Mouse (Mus musculus): Measurements from ENCODE around the gene Npy2r.

The Npy2r gene

GRCm38 (mm10) chr3:82547908-82548721 lies at the start of gene Npy2r:
TSS of gene Npy2r (minus strand) at chr3:82548084.
- DNase-seq: peak; percentile 4

DNA sequence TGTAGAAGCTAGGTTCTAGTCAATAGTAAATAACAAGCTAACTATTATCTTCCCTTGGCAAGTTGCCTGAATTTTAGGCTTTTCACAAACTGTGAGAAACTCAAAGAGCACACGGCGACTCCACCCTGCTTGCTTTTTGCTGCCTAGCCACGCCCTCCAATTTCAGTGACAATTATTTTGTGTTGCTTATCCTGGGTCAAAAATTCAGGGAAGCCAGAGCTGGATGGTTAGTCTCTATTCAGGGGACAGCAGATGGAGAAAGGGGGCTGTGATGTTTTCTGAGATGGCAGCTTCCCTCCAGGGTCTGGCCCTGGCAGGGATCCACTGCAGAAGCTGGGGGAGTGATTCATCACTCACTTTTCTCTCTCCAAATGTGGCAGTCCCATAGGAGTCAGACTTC lies 9.9 kb upstream of the Npy2r start:
- DNase-seq: no peak

GRCm38 (mm10) chr3:82556311-82556828 lies 8.5 kb upstream of the Npy2r start:
- no peak for DNase-seq

- DNase-seq: no peak
Measured at GRCm38 (mm10) chr3:82549932-82550331, 2.0 kb upstream of the Npy2r start.

- no peak for DNase-seq
Measured at GRCm38 (mm10) chr3:82548753-82549152, 869 bp upstream of the Npy2r start.

DNA sequence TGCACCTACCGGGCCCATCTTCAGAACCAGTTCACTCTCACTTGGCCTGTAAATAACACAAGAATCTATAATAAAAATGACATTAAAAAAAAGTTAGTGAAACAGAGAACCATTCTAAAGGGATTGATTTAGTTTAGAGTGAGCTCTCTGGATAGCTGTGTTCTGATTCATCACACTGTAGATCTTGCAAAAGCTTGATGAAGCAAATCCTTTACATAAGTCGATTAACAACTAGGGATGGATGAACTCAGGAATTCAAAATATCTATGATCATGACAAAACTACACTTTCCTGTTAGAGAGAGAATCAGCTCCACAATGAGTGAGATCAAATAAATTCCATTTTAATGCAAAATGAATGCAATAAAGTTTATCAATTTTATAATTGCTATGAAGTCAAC lies 6.4 kb downstream of the Npy2r start:
- DNase-seq: no peak

GRCm38 (mm10) chr3:82539951-82540350 lies 7.9 kb downstream of the Npy2r start:
- no peak for DNase-seq

GRCm38 (mm10) chr3:82524792-82525191 lies 23.1 kb downstream of the Npy2r start:
- DNase-seq: no peak

DNA sequence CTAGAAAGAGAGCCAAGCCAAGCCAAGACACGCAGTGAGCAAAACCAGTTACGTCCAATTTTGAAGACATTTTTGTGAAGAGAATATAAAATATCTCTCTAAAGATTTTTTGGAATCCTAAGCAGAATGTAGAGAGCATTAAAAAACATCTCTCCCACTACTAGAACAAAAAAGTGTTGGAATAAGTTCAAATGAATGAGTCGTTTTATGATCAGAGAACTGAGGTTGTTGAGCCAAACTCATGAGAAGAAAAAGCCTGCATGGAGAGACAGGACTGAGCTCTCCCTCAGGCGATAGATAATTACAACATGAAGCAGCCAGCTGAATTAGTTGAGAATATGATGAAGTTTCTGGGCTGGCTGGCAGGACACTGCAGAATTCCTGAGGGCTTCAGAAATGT lies 49.9 kb downstream of the Npy2r start:
- no peak for DNase-seq

All from liver (tissue).